Mouse (Mus musculus) left cerebral cortex, postnatal 14 days (tissue): Measurements from ENCODE around the gene Zfp248. TPM values are rescaled to one million over a fixed set of nuclear protein-coding genes. Genes with fewer than 3 reads are reported as not detected.

Source experiments
- DNase-seq, 2 experiments: peaks; one replicate each; pipeline ENCODE4 v3.0.0; 2021 to 2022; ENCODE audit warnings: low spot score in 2 of 2, mixed read lengths in 1 of 2
- intact Hi-C: fragments of 180-260 bp; cut with DNase I; formaldehyde crosslinking; loops from one replicate; pipeline ENCODE4 v1.15.1; 2025
- long read RNA-seq, 2 experiments: library from polyadenylated mRNA; stranded (forward); transcript quantifications; one replicate each; pipeline ENCODE4 v2.0.0; 2021
- total RNA-seq, 2 experiments: library from RNA; stranded (reverse); gene quantifications; 2 replicates each; pipeline ENCODE4 v1.2.3; 2021

The Zfp248 gene
- 10 to 100 TPM; 17.8 to 21.8 TPM for total RNA-seq
- long read RNA-seq, experiment 1, partial matches to known transcripts, result 2 of 7 reads
- long read RNA-seq, experiment 1, other reads (novel, unspliced or antisense), result 2 of 7 reads
- long read RNA-seq, experiment 2, partial matches to known transcripts, result 4 of 8 reads
- long read RNA-seq, experiment 2, other reads (novel, unspliced or antisense), result 2 of 8 reads

GRCm38 (mm10) chr6:118455042-118455631 lies at the start of gene Zfp248:
Zfp248 (minus strand) TSS chr6:118455528.
- intact Hi-C loops, result no loop called here
- DNase-seq, result peak; percentile 94 to 95

GRCm38 (mm10) chr6:118499010-118499409 lies 43.7 kb upstream of the Zfp248 start:
- no peak for DNase-seq
- intact Hi-C loops, result no loop called here

GRCm38 (mm10) chr6:118482125-118482524 lies 26.8 kb upstream of the Zfp248 start:
- intact Hi-C loops, result no loop called here
- DNase-seq, result no peak

- DNase-seq, result peak; percentile 84 to 87
- intact Hi-C loops, result no loop called here
These were observed 23.8 kb upstream of the Zfp248 start, which contains the start of gene Zfp9 for GRCm38 (mm10) chr6:118478957-118479708. Zfp9 (minus strand) TSS chr6:118479320.

GRCm38 (mm10) chr6:118477875-118478785 lies 22.8 kb upstream of the Zfp248 start:
- intact Hi-C loops, result no loop called here
- DNase-seq, result no peak

- intact Hi-C loops, result no loop called here
- DNase-seq, result no peak
These were observed 6.9 kb upstream of the Zfp248 start for GRCm38 (mm10) chr6:118462069-118462705.

- intact Hi-C loops, result no loop called here
- DNase-seq, result no peak
These were observed 2.4 kb upstream of the Zfp248 start for GRCm38 (mm10) chr6:118457726-118458125.

GRCm38 (mm10) chr6:118454452-118454851 lies 876 bp downstream of the Zfp248 start:
- peak in 1 of 2 experiments; percentile 24 for DNase-seq
- intact Hi-C loops, result no loop called here

- no peak for DNase-seq
- intact Hi-C loops, result no loop called here
These were observed 23.8 kb downstream of the Zfp248 start for GRCm38 (mm10) chr6:118431502-118431901.

- no peak for DNase-seq
- intact Hi-C loops, result no loop called here
These were observed 28.7 kb downstream of the Zfp248 start for GRCm38 (mm10) chr6:118426666-118427065.

GRCm38 (mm10) chr6:118419050-118419920 lies 36.0 kb downstream of the Zfp248 start, which contains the start of gene Bms1:
Bms1 (minus strand) TSS chr6:118419474.
- peak; percentile 96 to 97 for DNase-seq
- intact Hi-C loops, result no loop called here

GRCm38 (mm10) chr6:118410428-118410827 lies 44.9 kb downstream of the Zfp248 start:
- intact Hi-C loops, result no loop called here
- no peak for DNase-seq

GRCm38 (mm10) chr6:118408510-118408909 lies 46.8 kb downstream of the Zfp248 start:
- intact Hi-C loops, result no loop called here

GRCm38 (mm10) chr6:118406421-118406820 lies 48.9 kb downstream of the Zfp248 start:
- intact Hi-C loops, result no loop called here
- no peak for DNase-seq

More at GRCm38 (mm10) chr6:118408510-118408909, 46.8 kb downstream of the Zfp248 start:
- DNase-seq, result no peak

- no peak for DNase-seq
- intact Hi-C loops, result no loop called here
These were observed 64.6 kb downstream of the Zfp248 start for GRCm38 (mm10) chr6:118390746-118391145.

GRCm38 (mm10) chr6:118385962-118386361 lies 69.4 kb downstream of the Zfp248 start:
- intact Hi-C loops, result no loop called here
- DNase-seq, result no peak

GRCm38 (mm10) chr6:118381234-118381633 lies 74.1 kb downstream of the Zfp248 start:
- intact Hi-C loops, result no loop called here
- no peak for DNase-seq

GRCm38 (mm10) chr6:118380630-118381029 lies 74.7 kb downstream of the Zfp248 start:
- intact Hi-C loops, result no loop called here
- DNase-seq, result no peak
